Mouse (Mus musculus) forebrain, embryonic 10.5 days (tissue): ENCODE data around the gene Gm7030. TPM values are rescaled to one million over a fixed set of nuclear protein-coding genes. Genes with fewer than 3 reads are reported as not detected.
"Not testable (repeated sequence)": the region's sequence is repeated elsewhere in the genome, so short reads cannot be mapped to it uniquely, and the experiment has no call there.

ENCODE experiments used
- DNase-seq: peaks from one replicate; pipeline ENCODE4 v3.0.0-alpha.2; 2017; ENCODE audit warnings: low spot score; ENCODE audit errors: extremely low spot score
- H3K27ac ChIP-seq: fragments of 300-500 bp; sonication (generic); 2 replicates; pipeline ENCODE4 v1.5.1; 2016; ENCODE audit warnings: mild to moderate bottlenecking
- H3K27me3 ChIP-seq: fragments of 300-500 bp; sonication (generic); 2 replicates; pipeline ENCODE4 v1.6.1; 2016; ENCODE audit warnings: mild to moderate bottlenecking; ENCODE audit not compliant: poor library complexity, severe bottlenecking
- H3K36me3 ChIP-seq: fragments of 300-500 bp; sonication (generic); replicated peaks from 2 replicates; pipeline ENCODE4 v1.6.1; 2016; ENCODE audit warnings: mild to moderate bottlenecking, moderate library complexity
- H3K4me1 ChIP-seq: fragments of 300-500 bp; sonication (generic); 2 replicates; pipeline ENCODE4 v1.6.1; 2016
- H3K4me3 ChIP-seq: fragments of 300-500 bp; sonication (generic); 2 replicates; pipeline ENCODE4 v1.5.1; 2016; ENCODE audit warnings: mild to moderate bottlenecking, moderate library complexity
- H3K9me3 ChIP-seq: fragments of 300-500 bp; sonication (generic); 2 replicates; pipeline ENCODE4 v1.6.1; 2016; ENCODE audit warnings: mild to moderate bottlenecking, moderate library complexity
- WGBS: fragments of 180-500 bp; shearing (Covaris S2); methylation state at CpG from one replicate; pipeline ENCODE4 v1.1.7; 2016; 5-methylcytosine and 5-hydroxymethylcytosine counted together
- polyA plus RNA-seq: library from polyadenylated mRNA; unstranded; fragments of >200 nt; fragmentation: Nextera tagmentation; extraction: Ambion mirVana; gene quantifications from 2 replicates; pipeline ENCODE4 v1.2.1, GENCODE M21; 2016

Gene Gm7030
- polyA plus RNA-seq, 1 experiment from 2014 or later: not detected

GRCm38 (mm10) chr17:36121352-36122020 lies 7.7 kb downstream of the Gm7030 start, which contains the start of gene Gm19684:
Gm19684 (plus strand) TSS chr17:36121678.
- H3K27me3 ChIP-seq: peaks cover 44% of the 10 kb centered on the region
- not testable (repeated sequence) for H3K4me1 ChIP-seq, H3K4me3 ChIP-seq, DNase-seq, H3K27ac ChIP-seq, H3K36me3 ChIP-seq, H3K9me3 ChIP-seq
- 6% methylated on average over 8 of the region's 8 CpGs for WGBS

- not testable (repeated sequence) for H3K27ac ChIP-seq, H3K9me3 ChIP-seq, H3K4me1 ChIP-seq, DNase-seq, H3K36me3 ChIP-seq, H3K4me3 ChIP-seq
- H3K27me3 ChIP-seq: peaks cover 44% of the 10 kb centered on the region
- 17% methylated on average over 18 of the region's 18 CpGs for WGBS
Observed at GRCm38 (mm10) chr17:36120839-36121238, 8.4 kb downstream of the Gm7030 start.

- H3K27ac ChIP-seq, H3K9me3 ChIP-seq, DNase-seq, H3K4me1 ChIP-seq, H3K36me3 ChIP-seq, H3K4me3 ChIP-seq: not testable (repeated sequence)
- peaks cover 47% of the 10 kb centered on the region for H3K27me3 ChIP-seq
- 20% methylated on average over 3 of the region's 3 CpGs for WGBS
Observed at GRCm38 (mm10) chr17:36116545-36116944, 12.7 kb downstream of the Gm7030 start.

GRCm38 (mm10) chr17:36113979-36114593 lies 15.1 kb downstream of the Gm7030 start:
- Histone ChIP-seq H3K4me1 (peaks cover 13% of the 10 kb centered on the region), H3K27me3 (peaks cover 47% of the 10 kb centered on the region)
- not testable (repeated sequence) for H3K36me3 ChIP-seq, H3K27ac ChIP-seq, H3K4me3 ChIP-seq, H3K9me3 ChIP-seq
- peak; percentile 45 for DNase-seq
- 19% methylated on average over 6 of the region's 6 CpGs for WGBS

- not testable (repeated sequence) for H3K27ac ChIP-seq
- DNase-seq: peak; percentile 25
- 3% methylated on average over 10 of the region's 10 CpGs for WGBS
Observed at GRCm38 (mm10) chr17:36111510-36111868, 17.7 kb downstream of the Gm7030 start.

GRCm38 (mm10) chr17:36110641-36111509 lies 18.4 kb downstream of the Gm7030 start:
- peak; percentile 36 for DNase-seq
- not testable (repeated sequence) for H3K27ac ChIP-seq, H3K36me3 ChIP-seq, H3K9me3 ChIP-seq
- peaks cover 27% of the 10 kb centered on the region for H3K4me1 ChIP-seq
- peak overlapping the region; percentile 54 for H3K4me3 ChIP-seq
- H3K27me3 ChIP-seq: peaks cover 51% of the 10 kb centered on the region
- WGBS: 2% methylated on average over 57 of the region's 57 CpGs

More at GRCm38 (mm10) chr17:36111510-36111868, 17.7 kb downstream of the Gm7030 start:
- H3K36me3 ChIP-seq, H3K9me3 ChIP-seq: not testable (repeated sequence)
- peaks cover 51% of the 10 kb centered on the region for H3K27me3 ChIP-seq
- peak overlapping the region; percentile 54 for H3K4me3 ChIP-seq
- peaks cover 27% of the 10 kb centered on the region for H3K4me1 ChIP-seq

GRCm38 (mm10) chr17:36110129-36110528 lies 19.1 kb downstream of the Gm7030 start:
- peaks cover 27% of the 10 kb centered on the region for H3K4me1 ChIP-seq
- not testable (repeated sequence) for H3K9me3 ChIP-seq, DNase-seq, H3K36me3 ChIP-seq, H3K27ac ChIP-seq
- peaks cover 51% of the 10 kb centered on the region for H3K27me3 ChIP-seq
- WGBS: 65% methylated on average over 3 of the region's 3 CpGs
- H3K4me3 ChIP-seq: peak overlapping the region; percentile 54; the same call in 1 of the 2 replicates

- not testable (repeated sequence) for H3K9me3 ChIP-seq, H3K4me1 ChIP-seq, H3K27me3 ChIP-seq, H3K27ac ChIP-seq, DNase-seq, H3K36me3 ChIP-seq, H3K4me3 ChIP-seq
- 95% methylated on average over 12 of the region's 12 CpGs for whole genome bisulfite sequencing
Observed at GRCm38 (mm10) chr17:36102091-36102490, 27.1 kb downstream of the Gm7030 start.

GRCm38 (mm10) chr17:36099603-36100002 lies 29.6 kb downstream of the Gm7030 start:
- H3K36me3 ChIP-seq, H3K27me3 ChIP-seq, H3K4me3 ChIP-seq, DNase-seq, H3K27ac ChIP-seq, H3K9me3 ChIP-seq, H3K4me1 ChIP-seq: not testable (repeated sequence)
- WGBS: 44% methylated on average over 2 of the region's 2 CpGs

- Histone ChIP-seq H3K27ac (no peak overlapping the region), H3K4me1 (no peaks in the 10 kb centered on the region), H3K36me3 (no peaks in the 10 kb centered on the region), H3K9me3 (no peaks in the 10 kb centered on the region), H3K27me3 (no peaks in the 10 kb centered on the region; the same call in 1 of the 2 replicates), H3K4me3 (no peak overlapping the region)
- 25% methylated on average over 3 of the region's 3 CpGs for WGBS
- DNase-seq: no peak
Observed at GRCm38 (mm10) chr17:36093936-36094335, 35.3 kb downstream of the Gm7030 start.

GRCm38 (mm10) chr17:36092520-36092919 lies 36.7 kb downstream of the Gm7030 start:
- H3K36me3 ChIP-seq, H3K9me3 ChIP-seq, H3K27ac ChIP-seq, H3K4me1 ChIP-seq, DNase-seq, H3K4me3 ChIP-seq, H3K27me3 ChIP-seq: not testable (repeated sequence)

GRCm38 (mm10) chr17:36091933-36092332 lies 37.3 kb downstream of the Gm7030 start:
- not testable (repeated sequence) for H3K9me3 ChIP-seq, DNase-seq, H3K36me3 ChIP-seq, H3K27ac ChIP-seq, H3K4me1 ChIP-seq, H3K27me3 ChIP-seq, H3K4me3 ChIP-seq
- WGBS: no CpG with 5 or more reads among the region's 2 CpGs

- H3K27ac ChIP-seq, DNase-seq, H3K4me3 ChIP-seq, H3K36me3 ChIP-seq, H3K9me3 ChIP-seq: not testable (repeated sequence)
- 83% methylated on average over 1 of the region's 1 CpGs for WGBS
- peaks cover 42% of the 10 kb centered on the region for H3K27me3 ChIP-seq
- H3K4me1 ChIP-seq: peaks cover 17% of the 10 kb centered on the region
Observed at GRCm38 (mm10) chr17:36085976-36086375, 43.2 kb downstream of the Gm7030 start.
